Mouse (Mus musculus) kidney, postnatal 36 days (tissue): ENCODE data around the gene Klhl29.

Experiments
- DNase-seq, 2 experiments: peaks; one replicate each; pipeline ENCODE4 v3.0.0; 2021 to 2022; ENCODE audit warnings: mixed read lengths in 2 of 2

Klhl29 gene

DNA sequence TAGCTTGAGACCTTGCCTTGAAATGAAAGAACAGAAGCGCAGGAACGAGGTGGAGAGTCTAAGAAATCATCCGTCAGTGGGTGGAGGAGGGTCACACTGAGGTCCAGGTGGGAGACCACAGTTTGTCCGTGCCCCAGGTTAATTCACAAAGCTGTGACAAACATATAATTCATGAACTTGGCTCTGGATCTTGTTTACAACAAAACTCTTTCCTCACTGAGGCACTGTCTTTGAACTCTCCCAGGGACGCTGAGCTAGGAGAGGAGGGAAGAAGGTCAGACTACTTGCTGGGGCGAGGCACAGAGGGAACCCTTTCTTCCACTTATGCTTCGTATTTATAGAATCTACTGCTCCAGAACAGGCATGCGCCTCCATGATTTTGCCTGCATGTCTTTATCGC lies 161.2 kb downstream of the Klhl29 start:
- DNase-seq = peak in 1 of 2 experiments; percentile 11

DNA sequence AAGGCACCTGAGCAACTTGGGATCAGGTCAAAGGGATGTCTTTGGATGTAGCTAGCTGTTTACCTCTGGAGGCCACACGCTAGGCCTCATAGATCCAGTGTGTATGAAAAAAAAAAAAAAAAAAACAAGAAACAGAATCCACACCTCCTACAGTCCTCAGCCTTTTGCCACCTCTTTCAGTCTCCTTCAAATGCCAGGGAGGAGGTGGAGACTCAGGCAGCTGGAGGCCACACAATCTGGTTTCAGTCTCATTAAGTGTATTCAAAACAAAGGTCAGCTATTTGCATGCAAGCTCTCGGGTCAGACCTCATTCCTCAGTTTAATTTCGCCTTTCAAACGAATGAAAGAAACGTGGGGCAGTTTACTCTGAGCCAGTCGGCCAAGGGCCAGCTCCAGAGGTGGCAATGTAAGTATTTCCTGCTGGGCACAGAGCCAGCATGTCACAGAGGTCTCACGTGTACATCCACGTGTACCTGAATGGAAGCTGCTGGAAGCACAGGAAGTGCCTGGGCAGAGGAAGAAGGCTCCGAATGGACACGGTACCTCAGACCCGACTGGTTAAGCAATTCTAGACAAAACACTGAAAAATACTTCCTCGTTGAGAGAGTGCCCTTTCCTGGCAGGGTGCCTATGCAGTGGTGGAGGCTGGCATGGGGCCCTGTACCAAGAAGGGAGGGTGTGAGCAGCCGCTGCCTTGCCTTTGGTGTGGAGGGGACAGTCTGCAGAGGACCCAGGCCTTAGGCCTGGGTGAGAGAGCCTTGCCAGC lies 162.0 kb downstream of the Klhl29 start:
- DNase-seq = peak; percentile 94 to 98

DNA sequence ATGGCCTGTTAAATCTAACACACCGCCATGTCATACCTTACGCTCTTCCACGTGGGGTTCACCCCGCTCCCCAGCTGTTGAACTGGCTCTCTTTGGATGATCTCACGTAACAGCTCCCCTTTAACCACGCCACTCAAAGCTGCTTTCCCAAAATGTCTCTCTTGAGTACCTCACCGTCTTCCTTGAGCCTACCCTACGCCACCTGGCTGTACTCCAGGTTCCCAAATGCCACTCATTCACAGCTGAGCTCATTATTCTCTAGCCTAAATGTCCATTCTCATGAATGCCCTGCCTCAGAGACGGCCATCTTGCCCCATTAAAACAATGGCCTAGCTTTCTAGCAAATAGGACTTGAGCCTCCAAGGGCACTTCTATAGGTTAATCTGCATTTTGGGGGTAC lies 163.6 kb downstream of the Klhl29 start:
- DNase-seq = no peak

DNA sequence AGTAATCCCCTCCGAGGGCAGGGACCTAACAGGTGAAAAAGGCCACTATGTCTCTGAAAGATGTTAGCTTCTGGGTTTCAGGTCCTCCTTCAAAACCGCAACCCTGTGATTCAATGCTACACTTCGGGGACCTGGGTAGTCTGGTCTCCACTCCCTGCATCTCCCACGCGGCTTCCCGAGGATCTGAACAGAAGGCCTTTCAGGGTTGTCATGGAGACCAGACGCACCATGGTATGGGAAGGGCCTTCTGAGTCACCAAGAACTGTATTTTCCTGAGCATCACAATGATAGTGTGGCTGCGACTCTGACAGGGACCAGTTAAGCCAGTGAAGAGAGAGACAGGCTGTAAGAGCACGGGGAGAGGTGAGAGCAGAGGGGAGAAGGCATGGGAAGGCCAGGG lies 164.7 kb downstream of the Klhl29 start:
- no peak for DNase-seq

DNA sequence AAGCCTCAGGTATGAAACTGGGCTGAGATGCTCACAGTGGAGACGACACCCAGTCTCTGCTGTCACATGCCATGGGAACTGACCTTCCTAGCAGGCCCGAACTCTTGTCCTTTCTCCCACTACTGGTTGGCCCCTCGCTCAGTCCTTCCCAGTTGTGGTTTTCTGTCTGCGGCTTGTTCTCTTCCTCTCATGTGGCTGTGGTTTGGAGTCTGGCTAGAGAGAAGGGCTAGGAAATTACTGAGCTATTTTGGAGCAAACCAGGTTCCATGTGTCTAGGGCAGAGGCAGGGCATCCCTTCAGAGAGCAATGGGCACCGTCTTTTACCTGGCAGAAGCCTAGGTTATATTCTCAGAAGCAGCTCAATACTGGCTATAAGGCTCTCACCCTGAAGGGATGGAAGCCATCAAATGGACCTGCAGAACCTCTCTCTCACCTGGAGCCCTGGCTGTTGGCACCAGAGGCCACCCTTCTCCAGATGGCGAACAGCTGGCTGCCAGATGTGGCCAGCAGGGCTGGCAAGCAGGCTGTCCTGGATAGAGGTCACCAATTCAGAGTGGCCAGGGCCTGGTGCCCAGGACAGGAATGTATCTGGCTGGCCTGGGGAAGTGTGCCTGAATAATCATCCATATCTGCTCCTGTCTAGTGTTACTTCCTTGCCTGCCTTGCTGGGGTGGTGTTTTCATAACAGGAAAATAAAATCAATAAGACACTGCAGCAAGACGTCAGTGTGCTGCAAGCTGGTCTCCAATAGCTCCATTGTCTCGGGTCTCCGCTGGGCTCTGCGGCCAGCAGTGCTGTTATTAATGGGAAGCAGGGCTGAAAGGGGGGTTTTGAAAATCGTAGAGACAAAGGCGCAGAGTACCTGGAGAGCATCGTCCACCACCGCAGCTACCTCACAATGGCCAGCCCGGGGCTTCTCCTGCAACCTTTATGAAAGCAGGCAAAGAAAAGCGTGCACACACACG lies 167.3 kb downstream of the Klhl29 start:
- DNase-seq = no peak

DNA sequence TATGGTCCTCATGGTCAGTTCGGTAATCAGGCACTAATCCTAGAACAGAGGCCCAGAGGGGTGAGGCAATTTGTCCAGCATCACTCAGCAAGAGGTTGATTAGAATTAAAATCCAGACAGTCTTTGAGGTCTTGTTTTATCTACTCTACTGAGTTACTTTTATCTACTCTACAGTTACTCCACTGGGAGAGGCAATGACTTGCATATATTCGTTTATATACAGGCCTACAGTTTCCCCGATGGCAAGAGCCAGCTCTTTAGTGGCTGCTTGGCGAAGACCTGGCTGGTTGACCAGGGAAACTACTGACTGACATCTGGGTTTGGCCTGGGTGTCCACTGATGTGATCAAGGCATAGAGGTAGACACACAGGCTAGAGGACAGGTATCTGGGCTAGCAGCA lies 168.3 kb downstream of the Klhl29 start:
- no peak for DNase-seq

DNA sequence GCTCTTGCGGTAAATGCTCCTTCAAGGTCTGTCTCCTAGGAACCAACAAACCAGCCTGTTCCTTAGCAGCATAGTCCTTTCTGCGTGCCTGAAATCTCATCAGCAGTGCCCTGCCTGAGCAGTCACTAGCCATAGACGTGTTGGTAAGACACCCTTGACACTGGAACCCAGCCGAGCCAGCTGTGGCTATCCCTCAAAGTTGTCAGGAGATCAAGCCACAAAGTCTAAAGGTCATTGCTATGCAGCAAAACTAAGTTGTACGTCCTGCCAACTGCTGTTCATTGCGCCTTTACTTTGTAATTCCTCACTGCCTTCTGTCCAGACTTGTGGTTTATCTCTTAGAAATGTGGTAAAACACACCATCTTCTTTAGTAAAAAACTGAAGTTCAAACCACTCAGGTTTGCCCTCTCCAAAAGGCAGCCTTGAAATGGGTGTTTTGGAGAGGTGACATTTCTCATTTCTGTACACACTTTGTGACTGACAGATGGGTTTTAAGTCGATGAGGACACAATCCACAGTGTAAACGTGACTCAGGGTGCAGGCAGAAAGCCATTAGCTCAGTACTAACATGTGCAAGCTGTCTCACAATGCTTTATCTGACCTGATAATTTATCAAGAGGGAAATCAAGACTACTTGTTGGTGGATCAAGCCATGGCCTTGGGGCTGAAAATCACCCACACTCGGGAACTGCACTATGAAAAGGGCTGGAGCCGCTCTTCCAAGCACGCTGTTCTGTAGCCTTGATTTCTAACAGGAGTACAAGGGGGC lies 171.2 kb downstream of the Klhl29 start:
- peak; percentile 80 to 84 for DNase-seq

DNA sequence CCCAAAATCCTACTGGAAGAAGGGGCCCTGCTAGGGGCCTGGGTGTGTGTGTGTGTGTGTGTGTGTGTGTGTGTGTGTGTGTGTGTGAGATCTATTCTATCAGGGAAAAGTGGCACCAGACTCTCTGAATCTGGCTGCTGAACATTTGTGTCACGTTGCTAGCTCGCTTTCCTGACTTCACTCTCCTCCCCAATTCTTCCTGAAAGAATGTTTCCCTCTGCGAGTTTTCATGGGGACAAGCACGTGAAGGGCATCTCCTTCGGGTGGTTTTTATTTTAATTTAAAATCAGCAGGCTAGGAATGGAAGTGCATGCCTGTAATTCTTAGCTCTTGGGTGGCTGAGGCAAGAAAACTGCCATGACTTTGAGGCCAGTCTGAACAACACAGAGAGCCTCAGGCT lies 172.1 kb downstream of the Klhl29 start:
- no peak for DNase-seq

DNA sequence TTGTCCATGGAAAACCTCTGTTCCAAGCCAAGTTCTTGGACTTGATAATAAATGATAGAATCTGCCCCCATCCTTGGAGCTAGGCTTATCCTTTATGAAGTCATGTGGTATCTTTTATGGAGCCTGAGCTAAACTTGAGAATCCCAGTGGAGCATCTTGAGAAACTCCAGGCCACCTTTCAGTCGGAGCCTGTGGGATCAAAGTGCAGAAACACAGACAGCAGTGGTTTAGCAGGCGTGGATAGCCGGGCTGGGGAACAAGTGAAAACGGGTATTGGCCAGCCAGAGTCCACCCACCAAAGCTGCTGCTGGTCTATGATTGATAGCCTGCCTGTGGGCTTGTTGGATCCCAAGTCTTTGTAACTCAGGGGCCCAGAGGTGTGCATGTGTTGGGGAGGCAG lies 177.2 kb downstream of the Klhl29 start:
- DNase-seq = peak; percentile 51 to 68

DNA sequence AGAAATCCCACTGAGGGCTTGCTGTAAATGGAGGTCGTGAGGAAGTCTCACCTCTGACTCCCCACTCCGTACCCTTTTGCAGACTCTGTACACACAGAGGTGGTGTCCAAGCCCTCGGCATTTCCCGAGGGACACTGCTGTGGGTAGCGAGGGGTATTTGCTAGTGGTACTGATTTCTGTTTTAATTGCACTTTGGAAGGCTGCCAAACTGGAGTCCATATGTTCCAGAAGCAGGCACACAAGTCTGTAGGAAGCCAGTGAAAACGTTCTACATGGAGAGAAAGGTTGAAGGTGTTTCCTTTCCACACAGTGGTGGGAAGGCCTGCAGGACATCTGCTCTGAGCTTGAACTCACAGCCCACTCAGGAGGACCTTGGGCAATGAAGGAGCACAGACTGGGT lies 181.3 kb downstream of the Klhl29 start:
- no peak for DNase-seq

DNA sequence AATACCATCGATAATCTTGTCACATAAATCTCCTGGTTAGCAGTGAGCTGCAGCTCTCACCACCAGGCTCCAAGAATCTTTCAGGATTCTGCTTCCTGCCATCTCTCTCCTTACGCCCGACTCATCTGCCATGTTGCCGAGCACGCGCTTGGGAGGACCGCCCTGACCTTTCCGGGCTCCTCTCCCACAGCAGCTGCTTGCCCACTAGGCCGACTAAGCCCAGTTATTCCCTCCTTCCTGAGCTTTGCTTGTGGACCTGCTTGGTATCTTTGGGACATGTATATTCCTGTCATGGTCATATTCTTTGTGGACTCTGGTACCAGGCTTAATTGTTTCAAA lies 183.1 kb downstream of the Klhl29 start:
- DNase-seq = no peak

DNA sequence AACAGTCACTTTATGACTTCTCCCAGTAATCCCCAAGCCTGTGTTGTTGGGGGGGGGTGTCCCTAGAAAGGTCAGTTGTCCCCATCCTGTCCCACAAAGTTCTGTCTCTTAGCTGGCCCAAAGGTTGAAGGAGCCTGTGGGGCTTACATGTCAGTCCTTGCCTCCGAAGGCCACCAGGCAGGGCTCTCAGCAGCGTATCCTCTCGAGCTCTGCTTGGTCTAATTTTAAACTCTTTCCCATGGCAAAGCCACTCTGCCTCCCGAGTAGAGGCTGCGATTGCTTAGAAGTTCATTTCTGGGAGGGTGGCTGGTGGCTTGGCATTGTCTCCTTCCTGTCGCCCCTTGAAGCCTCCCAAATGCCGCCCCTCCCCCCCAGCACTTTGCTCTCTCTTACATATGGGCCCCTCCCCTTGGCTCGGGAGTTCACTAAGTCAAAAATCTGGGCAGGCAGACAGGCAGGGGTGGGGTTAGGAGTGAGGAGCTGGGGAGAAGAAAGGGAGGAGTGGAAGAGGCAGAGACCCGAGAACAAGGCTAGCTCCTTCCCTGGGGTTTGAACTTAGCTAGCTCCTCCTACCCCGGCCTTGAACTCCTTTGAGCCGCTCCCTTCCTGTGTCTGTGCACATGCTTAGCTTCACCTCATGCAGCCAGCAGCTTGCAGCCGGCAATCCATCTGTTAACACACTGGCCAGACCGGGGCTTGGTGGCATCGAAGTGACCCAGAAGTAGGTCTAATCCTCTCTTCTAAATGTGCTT lies 183.7 kb downstream of the Klhl29 start:
- DNase-seq = peak; percentile 79 to 82

DNA sequence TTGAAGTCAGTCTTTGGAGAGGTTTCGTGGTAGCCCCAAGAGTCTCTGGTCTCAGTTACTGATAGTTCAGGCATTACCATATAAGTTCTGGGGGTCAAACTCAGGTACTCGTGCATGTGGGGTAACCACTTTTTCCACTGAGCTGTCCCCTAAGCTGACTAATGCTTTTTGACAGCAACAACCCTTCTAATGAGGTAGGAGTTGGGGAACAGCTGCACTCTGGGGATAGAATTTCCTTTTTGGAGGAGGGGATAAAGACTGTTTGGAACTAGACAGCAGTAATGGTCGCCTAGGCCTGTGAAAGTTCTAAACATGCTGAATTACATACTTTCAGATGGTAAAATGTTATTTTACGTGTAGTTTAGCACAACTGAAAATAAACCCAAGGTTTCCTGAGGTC lies 184.3 kb downstream of the Klhl29 start:
- DNase-seq = no peak

DNA sequence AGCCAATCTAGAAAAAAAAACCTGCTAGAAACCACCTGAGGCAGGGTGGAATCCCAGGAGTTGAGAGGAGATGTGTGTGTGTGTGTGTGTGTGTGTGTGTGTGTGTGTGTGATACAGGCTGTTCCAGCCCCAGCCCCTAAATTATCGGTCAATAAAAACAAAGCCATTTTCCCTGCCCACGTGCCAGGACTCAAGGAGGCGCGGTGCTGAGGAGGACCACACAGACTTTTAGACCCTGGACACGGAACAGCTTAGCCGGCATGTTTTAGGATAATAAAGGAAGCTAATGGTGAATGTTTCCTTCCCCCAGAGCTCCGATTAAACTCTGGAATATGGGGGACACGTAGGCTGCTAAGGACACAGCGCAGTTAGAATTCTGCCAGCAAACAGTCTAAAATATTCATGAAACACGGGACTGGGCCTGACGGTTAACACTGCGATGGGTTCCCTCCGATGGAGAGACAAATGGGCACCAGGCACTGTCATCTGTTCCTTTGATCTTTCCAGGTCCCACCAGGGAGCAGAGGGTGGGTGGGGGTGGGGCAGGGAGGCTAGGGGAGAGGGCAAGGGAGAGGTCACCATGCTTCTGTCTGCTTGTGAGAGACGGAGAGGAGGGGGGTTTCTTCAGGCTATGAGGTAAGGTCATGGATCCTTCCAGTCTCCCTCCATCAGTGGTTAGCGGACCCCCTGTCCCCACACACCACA lies 185.9 kb downstream of the Klhl29 start:
- no peak for DNase-seq

DNA sequence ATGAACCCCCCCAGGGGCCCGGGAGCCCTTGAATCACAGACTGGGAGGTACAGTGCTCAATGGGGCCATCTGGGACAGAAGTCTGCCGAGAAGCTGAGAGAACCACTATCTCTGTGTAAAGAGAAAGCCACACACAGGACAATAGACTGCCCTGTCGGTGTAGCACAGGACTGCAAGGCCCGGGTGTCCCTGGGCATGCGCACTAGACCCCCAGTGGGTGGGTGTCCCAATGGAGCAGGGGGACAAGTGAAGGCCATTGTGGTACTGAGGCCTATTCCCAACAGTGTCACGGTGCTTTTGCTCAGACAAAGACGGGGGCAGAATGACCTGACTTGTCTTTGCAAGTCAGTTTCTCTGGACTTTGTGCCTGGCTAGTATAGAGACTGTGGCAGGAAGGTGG lies 186.6 kb downstream of the Klhl29 start:
- no peak for DNase-seq

DNA sequence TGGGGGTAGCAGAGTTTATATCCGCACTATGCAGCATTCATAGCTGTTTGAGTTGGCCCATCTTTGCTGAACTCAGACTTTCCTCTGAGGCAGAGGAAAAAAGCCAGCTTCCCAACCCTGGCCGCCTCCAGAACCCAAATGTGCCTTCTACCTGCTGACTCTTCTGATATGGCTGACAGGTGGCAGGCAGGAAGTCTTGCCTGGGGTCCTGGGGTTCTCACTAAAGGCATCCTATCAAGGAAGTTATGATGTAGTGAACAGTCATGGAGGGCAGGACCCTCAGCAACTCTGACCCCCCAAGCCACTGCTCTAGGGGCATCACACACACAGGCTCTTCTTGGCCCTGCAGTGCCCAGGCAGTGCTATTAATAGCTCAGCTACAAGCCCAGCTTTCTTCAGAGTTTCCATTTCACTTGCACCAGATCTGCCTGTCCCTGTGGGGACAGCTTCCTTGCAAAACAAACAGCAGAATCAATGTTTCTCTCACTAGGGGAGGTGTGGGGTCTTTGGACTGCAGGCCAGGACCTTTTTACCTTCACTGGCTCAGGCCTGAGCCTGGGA lies 187.6 kb downstream of the Klhl29 start:
- DNase-seq = no peak

DNA sequence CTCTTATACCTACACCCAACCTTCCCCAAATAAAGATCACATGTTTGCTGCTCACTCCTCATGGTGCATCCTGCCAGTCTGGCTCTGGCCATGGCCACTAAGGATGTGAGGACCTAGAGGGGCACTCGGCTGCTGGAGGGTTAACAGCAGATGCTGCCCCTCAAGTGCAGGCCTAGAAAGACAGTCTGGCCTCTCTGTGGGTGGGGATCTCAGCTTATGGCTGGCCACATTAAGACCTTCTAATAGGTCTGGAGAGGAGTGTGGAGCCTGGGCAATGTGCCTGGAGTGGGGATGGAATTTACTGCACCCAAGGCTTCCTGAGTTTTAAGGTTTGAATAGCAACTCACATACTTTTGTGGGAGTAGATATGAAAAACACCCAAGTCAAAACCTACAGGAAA lies 188.8 kb downstream of the Klhl29 start:
- DNase-seq = peak in 1 of 2 experiments; percentile 35

DNA sequence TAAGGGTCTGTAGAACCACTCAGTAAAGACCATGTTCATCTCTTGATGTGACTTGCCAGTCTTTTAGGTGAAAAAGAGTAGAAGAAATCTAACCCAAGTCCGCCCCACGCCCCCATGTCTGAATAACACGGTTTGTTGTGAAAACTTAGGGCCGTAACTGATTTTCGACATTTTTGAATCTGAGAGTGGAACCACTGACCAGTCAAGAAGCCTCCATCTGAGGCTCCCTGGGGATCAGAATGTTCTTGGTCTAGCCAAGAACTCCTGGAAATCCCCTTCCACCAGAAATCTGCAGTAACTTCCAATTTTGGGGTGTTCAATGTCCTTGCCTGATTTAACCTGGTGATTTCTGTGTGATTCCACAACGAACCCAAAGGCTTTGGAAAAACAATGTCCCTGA lies 189.9 kb downstream of the Klhl29 start:
- no peak for DNase-seq

DNA sequence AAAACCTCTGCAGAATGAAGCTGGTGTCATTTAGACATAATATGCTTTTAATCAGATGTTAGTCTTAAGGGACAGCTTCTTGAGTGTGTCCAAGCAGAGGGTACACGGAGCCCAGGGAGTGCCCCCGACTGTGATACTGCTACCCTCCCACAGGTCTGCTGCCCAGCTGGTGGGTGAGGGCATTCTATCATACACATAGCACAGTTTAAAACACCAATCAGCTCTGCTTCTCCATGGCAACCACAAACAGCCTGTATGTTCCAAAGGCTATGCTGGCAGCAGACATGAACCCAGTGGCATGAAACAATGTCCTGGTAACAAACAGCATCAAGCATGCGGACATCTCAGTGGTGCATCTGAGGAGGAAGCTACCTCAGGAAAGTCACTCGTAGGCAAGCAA lies 192.9 kb downstream of the Klhl29 start:
- DNase-seq = no peak

DNA sequence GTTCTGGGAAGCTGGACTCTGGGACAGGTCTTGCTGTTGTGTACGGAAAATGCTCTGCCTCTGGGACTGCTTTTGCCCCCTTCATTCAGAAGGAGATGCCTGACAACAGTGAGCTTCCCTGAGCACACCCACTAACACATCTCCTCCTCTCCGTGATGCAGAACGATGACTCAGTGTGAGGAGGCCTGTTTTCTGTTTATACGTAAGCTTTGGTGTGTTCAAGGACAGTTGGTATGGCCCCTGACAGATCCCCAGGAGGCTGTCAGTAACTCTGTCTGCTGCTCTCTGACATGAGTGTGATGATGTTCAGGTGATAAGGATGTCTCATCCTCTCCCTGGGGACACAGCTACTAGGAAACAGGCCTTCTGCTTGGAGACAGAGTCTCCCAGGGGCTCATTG lies 193.3 kb downstream of the Klhl29 start:
- no peak for DNase-seq

DNA sequence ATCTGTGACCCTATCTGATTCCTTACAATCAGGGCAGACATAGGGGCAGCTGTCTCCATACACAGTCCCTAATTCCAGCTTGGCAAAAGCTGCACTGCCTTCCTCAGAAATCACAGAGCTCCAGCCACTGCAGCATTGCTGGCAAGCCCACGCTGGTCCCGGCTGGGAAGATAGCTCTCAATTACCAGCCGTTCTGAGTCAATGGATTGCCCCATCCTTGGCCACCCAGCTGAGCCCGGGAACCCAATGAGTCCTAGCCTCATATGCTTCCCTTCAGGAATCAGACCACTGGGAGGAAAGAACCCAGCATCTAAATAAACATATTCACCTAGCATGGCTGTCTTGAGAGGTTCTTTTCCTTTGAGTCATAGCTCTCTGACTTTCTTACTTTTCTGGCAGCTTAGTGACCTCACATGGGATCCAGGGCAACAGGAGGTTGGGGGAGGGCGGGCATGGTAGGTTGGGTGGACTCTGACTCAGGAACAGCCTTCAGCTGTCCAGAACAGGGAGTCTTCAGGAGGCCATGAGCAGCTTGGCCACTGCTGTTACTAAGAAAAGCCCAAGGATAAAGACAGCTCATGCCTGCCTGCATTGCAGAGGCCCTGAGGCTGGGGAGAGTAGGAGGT lies 198.7 kb downstream of the Klhl29 start:
- peak; percentile 28 to 36 for DNase-seq
